Mouse (Mus musculus) heart, postnatal 14 days (tissue): ENCODE results near the gene Nr0b2. TPM values are rescaled to one million over a fixed set of nuclear protein-coding genes. Genes with fewer than 3 reads are reported as not detected.

ENCODE experiments used
- DNase-seq, 2 experiments: peaks; one replicate each; pipeline ENCODE4 v3.0.0; 2021 to 2022
- intact Hi-C: fragments of 180-260 bp; cut with DNase I; formaldehyde crosslinking; loops from one replicate; pipeline ENCODE4 v1.15.1; 2025
- microRNA-seq, 2 experiments: library from miRNA; unstranded; fragments of <30 nt; microRNA quantifications; one replicate each; pipeline ENCODE4 v1.2.0; 2021 to 2022
- total RNA-seq, 2 experiments: library from RNA; stranded (reverse); gene quantifications; 2 replicates each; pipeline ENCODE4 v1.2.3; 2021

The Nr0b2 gene
- total RNA-seq, 2 experiments from 2014 or later = 20.1 to 23.2 TPM

GRCm38 (mm10) chr4:133601721-133602218, 48.6 kb downstream of the Nr0b2 start, which contains the start of gene Sfn:
Gene Sfn, minus strand, starts transcription at chr4:133602168.
- intact Hi-C loops = no loop called here
- peak; percentile 28 to 48 for DNase-seq

- intact Hi-C loops = no loop called here
- DNase-seq = no peak
These were observed 49.9 kb downstream of the Nr0b2 start for GRCm38 (mm10) chr4:133603056-133603455.

- no peak for DNase-seq
- intact Hi-C loops = no loop called here
These were observed 51.0 kb downstream of the Nr0b2 start for GRCm38 (mm10) chr4:133604175-133604574.

GRCm38 (mm10) chr4:133604856-133605255, 51.7 kb downstream of the Nr0b2 start:
- no peak for DNase-seq
- intact Hi-C loops = no loop called here

GRCm38 (mm10) chr4:133605330-133605729, 52.2 kb downstream of the Nr0b2 start:
- intact Hi-C loops = no loop called here
- no peak for DNase-seq

Small RNA genes within 50 kb of the gene (microRNA-seq; reads per million reads assigned to microRNA genes)
- gene Gm23158 = 0 reads per million in 2 experiments

Other genes with a start within 250 kb of the Nr0b2 start
- 10 to 100 TPM; 65.7 to 70.6 TPM for gene Wdtc1, start 199.9 kb upstream of the Nr0b2 start, total RNA-seq
- 10 to 100 TPM; 21.2 to 22.9 TPM for gene Slc9a1, start 183.7 kb upstream of the Nr0b2 start, total RNA-seq
- gene Tent5b, start 73.2 kb upstream of the Nr0b2 start, total RNA-seq = 1 to 10 TPM; 3.5 to 5.1 TPM
- 1 to 10 TPM; 1.6 to 3.1 TPM for gene Trnp1, start 54.8 kb upstream of the Nr0b2 start, total RNA-seq
- gene Kdf1, start 34.4 kb upstream of the Nr0b2 start, total RNA-seq = not detected
- gene Nudc, start 7.4 kb upstream of the Nr0b2 start, total RNA-seq = 10 to 100 TPM; 57.8 to 60.2 TPM
- gene Gpatch3, start 21.4 kb downstream of the Nr0b2 start, total RNA-seq = 1 to 10 TPM; 4.2 to 4.9 TPM
- gene Gpn2, start 31.0 kb downstream of the Nr0b2 start, total RNA-seq = 1 to 10 TPM; 7.7 to 8.6 TPM
- gene Sfn, start 48.8 kb downstream of the Nr0b2 start, total RNA-seq = 1 to 10 TPM; 1.9 TPM
- 10 to 100 TPM; 17.6 to 21.6 TPM for gene Zdhhc18, start 96.8 kb downstream of the Nr0b2 start, total RNA-seq
- 10 to 100 TPM; 10.4 to 10.7 TPM for gene Pigv, start 119.3 kb downstream of the Nr0b2 start, total RNA-seq
- gene Arid1a, start 203.4 kb downstream of the Nr0b2 start, total RNA-seq = 10 to 100 TPM; 45.2 to 48.8 TPM